Mouse (Mus musculus) heart, embryonic 13.5 days (tissue): Measurements from ENCODE around the gene Bcl11a. TPM values are rescaled to one million over a fixed set of nuclear protein-coding genes. Genes with fewer than 3 reads are reported as not detected.
A peak's percentile ranks its signal among the peaks of the same experiment; 100 is the strongest.

Experiments
- ATAC-seq: fragments of 200-750 bp; cut with Nextera tagmentation; 2 replicates; pipeline ENCODE4 v1.8.0; 2017; ENCODE audit warnings: moderate TSS enrichment; ENCODE audit not compliant: insufficient number of reproducible peaks, low FRiP score, low TSS enrichment; ENCODE audit errors: extremely low read depth
- H3K27ac ChIP-seq: fragments of 300-500 bp; sonication (generic); replicated peaks from 2 replicates; pipeline ENCODE4 v1.5.1; 2015; ENCODE audit warnings: moderate library complexity, mild to moderate bottlenecking, inconsistent platforms
- H3K27me3 ChIP-seq: fragments of 300-500 bp; sonication (generic); replicated peaks from 2 replicates; pipeline ENCODE4 v1.6.1; 2015; ENCODE audit warnings: mild to moderate bottlenecking, inconsistent platforms
- H3K36me3 ChIP-seq: fragments of 300-500 bp; sonication (generic); 2 replicates; pipeline ENCODE4 v1.6.1; 2015; ENCODE audit warnings: mild to moderate bottlenecking, inconsistent platforms
- H3K4me1 ChIP-seq: fragments of 300-500 bp; sonication (generic); 2 replicates; pipeline ENCODE4 v1.6.1; 2015; ENCODE audit warnings: inconsistent platforms
- H3K4me2 ChIP-seq: fragments of 300-500 bp; sonication (generic); 2 replicates; pipeline ENCODE4 v1.6.1; 2015; ENCODE audit warnings: inconsistent platforms, mild to moderate bottlenecking, moderate library complexity
- H3K4me3 ChIP-seq: fragments of 300-500 bp; sonication (generic); 2 replicates; pipeline ENCODE4 v1.5.1; 2015; ENCODE audit warnings: moderate library complexity, mild to moderate bottlenecking, inconsistent platforms
- H3K9ac ChIP-seq: fragments of 300-500 bp; sonication (generic); 2 replicates; pipeline ENCODE4 v1.6.1; 2015; ENCODE audit warnings: inconsistent platforms, mild to moderate bottlenecking, moderate library complexity
- H3K9me3 ChIP-seq: fragments of 300-500 bp; sonication (generic); 2 replicates; pipeline ENCODE4 v1.6.1; 2016; ENCODE audit warnings: inconsistent platforms
- WGBS: fragments of 180-500 bp; shearing (Covaris S2); methylation state at CpG from one replicate; pipeline ENCODE4 v1.1.7; 2015; ENCODE audit warnings: mixed read lengths; 5-methylcytosine and 5-hydroxymethylcytosine counted together
- polyA plus RNA-seq: library from polyadenylated mRNA; unstranded; fragments of >200 nt; fragmentation: Nextera tagmentation; extraction: Ambion mirVana; gene quantifications from 2 replicates; pipeline ENCODE4 v1.2.1, GENCODE M21; 2015

Bcl11a gene
- polyA plus RNA-seq, 1 experiment from 2014 or later, result 15.3 TPM

DNA sequence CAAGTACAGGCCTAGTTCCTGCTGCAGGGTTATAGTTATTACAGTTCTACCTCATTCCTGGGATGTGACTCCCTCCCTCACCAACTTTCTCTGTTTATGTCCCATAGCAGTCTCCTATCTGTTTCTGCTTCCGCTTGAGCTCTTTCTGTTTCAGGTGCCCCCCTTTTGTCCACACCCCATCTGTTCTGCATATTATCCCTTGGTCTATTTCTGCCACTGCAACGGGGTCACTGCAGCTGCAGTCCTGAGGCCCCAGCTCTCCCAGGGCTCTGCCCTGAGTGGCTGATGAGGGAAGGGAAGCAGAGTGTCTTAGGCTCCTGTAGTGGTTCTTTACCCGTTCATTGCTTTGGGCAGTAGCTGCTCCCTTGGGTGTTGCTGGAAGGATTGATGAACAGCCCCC, 55.6 kb downstream of the Bcl11a start:
- H3K36me3 ChIP-seq, result no peaks in the 10 kb centered on the region
- no peaks in the 10 kb centered on the region for H3K27me3 ChIP-seq
- H3K9me3 ChIP-seq, result no peaks in the 10 kb centered on the region
- no peak overlapping the region for H3K4me3 ChIP-seq
- no peak overlapping the region for H3K9ac ChIP-seq
- peaks cover 79% of the 10 kb centered on the region for H3K4me1 ChIP-seq
- ATAC-seq, result no peak
- no peak overlapping the region for H3K4me2 ChIP-seq
- H3K27ac ChIP-seq, result 0 out of 2 replicates have a peak overlapping the region, but pooled peaks have one; percentile 20
- WGBS, result 44% methylated on average over 3 of the region's 3 CpGs

DNA sequence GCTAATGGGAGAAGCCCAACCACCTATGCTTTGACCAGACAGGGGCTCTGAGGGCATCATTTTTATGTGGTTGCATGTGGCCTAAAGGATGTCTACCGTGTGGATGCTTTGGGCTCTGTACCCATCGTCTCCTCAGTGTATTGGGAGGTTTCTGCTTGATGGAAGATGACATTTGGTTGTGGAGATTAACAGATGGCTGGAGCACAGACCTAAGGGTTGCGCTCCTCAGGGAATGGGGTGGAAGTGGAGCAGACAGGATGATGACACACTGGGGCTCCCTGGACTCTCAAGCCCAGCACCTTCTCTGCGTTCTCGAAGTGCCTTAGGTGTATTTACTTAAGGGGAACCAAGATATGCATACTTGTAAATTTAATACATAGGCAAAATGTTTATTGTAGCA, 56.1 kb downstream of the Bcl11a start:
- Histone ChIP-seq H3K4me1 (peaks cover 78% of the 10 kb centered on the region), H3K27me3 (no peaks in the 10 kb centered on the region)
- 85% methylated on average over 5 of the region's 5 CpGs for WGBS

DNA sequence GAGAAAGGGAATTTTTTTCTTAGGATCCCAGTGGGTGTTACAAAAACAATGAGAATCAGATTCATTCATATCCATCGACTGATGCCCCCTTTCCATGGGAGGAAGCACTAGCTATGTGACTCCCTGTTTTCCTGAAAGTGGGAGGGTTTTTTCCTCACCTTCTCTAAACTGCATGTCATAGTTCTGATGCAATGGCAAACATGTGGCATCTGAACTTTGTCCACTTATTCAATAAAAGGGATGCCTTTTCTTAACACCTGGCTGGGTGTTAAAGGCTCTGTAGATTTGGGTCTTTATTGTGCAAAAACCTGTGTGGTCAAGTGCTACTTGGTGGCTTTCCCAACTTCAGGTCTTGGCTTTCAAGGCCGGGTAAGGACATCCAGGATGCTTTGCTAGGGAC, 57.4 kb downstream of the Bcl11a start:
- Histone ChIP-seq H3K4me3 (no peak overlapping the region), H3K36me3 (no peaks in the 10 kb centered on the region), H3K27me3 (no peaks in the 10 kb centered on the region), H3K4me1 (peaks cover 67% of the 10 kb centered on the region), H3K9me3 (0 out of 2 replicates have a peak, but pooled peaks cover 6% of the 10 kb centered on the region), H3K4me2 (no peak overlapping the region), H3K9ac (no peak overlapping the region), H3K27ac (peak overlapping the region; percentile 36; the same call in 1 of the 2 replicates)
- WGBS, result 72% methylated on average over 2 of the region's 2 CpGs
- ATAC-seq, result no peak

More for the DNA sequence above, 56.1 kb downstream of the Bcl11a start:
- Histone ChIP-seq H3K4me2 (no peak overlapping the region), H3K36me3 (no peaks in the 10 kb centered on the region), H3K9me3 (no peaks in the 10 kb centered on the region), H3K9ac (no peak overlapping the region), H3K4me3 (no peak overlapping the region), H3K27ac (0 out of 2 replicates have a peak overlapping the region, but pooled peaks have one; percentile 20)
- ATAC-seq, result no peak

DNA sequence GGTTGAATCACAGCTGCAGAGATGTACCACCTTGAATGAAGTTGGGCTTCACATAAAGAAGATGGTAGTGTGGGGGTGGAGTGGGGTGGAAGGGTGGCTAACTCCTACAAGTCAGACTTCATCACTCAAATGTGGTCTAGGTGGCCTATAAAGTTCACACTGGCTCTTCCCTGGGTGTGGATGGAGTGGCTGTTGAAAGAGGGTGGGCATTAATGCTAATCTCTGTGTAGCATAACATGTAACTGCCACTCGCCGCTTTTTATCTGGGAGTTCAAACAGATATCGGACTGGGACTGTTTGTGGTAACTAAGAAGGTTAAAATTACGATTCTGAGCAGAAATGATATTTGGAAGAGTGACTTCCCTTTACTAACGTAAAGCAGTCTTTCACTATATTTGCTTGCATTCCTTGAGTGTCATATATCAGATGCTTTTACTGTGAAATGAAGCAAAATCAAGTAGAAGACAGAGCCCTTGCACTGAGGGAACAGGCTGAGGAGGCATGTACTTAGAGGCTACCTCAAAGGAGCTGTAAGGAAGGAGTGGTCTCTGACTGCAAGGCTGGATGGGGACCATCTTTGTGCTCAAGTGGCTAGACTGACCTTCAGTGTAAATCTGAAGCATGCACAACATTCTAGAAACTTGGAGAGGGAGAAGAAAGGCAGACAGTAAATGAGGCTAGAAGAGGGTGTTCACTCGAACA, 58.4 kb downstream of the Bcl11a start:
- Histone ChIP-seq H3K4me1 (peaks cover 71% of the 10 kb centered on the region), H3K27ac (peak overlapping the region; percentile 63), H3K9ac (no peak overlapping the region), H3K4me2 (peak overlapping the region; percentile 26; the same call in 1 of the 2 replicates), H3K4me3 (no peak overlapping the region), H3K9me3 (0 out of 2 replicates have a peak, but pooled peaks cover 6% of the 10 kb centered on the region), H3K36me3 (no peaks in the 10 kb centered on the region), H3K27me3 (no peaks in the 10 kb centered on the region)
- 18% methylated on average over 6 of the region's 6 CpGs for WGBS
- ATAC-seq, result no peak

DNA sequence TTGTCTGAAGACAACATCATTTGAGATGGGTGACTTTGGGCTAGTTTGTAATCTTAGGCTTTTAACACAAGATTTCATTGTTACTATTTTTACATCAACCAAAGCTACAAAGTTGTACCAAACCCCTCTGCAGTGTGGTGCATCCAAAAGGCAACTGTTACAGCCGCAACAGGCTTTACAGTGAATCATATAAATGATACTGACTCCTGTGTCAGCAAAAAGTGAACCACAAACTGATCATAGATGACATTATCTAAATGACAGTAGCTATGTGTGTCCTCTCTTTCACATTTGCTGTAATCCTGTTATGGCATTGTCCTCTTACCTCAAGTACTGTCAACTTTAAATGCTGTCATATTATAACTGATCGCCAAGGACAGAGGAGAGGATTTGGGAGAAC, 60.0 kb downstream of the Bcl11a start:
- Histone ChIP-seq H3K4me1 (peaks cover 71% of the 10 kb centered on the region), H3K36me3 (0 out of 2 replicates have a peak, but pooled peaks cover 4% of the 10 kb centered on the region), H3K27ac (no peak overlapping the region), H3K4me2 (no peak overlapping the region), H3K27me3 (no peaks in the 10 kb centered on the region), H3K9ac (no peak overlapping the region), H3K9me3 (0 out of 2 replicates have a peak, but pooled peaks cover 6% of the 10 kb centered on the region), H3K4me3 (no peak overlapping the region)
- 84% methylated on average over 2 of the region's 2 CpGs for WGBS
- no peak for ATAC-seq

DNA sequence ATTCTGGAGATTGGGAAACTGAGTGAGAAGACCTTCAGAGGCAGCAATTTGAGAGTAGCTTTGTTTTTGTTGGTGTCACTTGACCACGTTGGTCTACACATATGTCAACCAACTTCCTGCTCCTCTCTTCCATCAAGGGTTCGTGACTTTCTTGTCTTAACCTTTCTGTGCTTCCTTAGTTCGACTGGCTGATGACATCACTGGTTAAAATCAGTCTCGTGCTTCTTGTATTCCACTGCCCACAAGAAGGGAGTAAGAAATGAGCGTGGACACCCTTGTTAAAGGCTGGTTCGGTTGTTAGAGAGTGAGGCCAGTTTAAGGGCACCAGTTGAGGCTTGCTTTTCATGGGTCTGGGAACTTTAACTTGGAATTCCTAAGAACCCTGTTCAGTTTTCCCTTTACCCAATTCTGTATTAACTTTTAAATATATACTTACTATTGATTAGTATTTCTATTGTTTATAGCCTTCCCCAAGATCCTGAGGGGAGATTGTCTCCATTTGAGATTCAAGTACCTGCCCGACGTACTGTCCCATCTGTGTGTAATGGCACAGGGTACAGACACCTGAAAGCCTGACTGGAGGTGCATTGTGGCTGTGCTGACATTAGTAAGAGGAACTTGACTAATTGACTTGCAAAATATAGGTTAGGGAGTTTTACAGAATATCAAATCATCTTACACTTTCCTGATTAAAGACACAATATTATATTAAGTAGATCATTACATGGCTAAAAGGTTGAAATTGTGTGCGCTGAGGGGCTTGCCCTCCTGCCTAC, 60.9 kb downstream of the Bcl11a start:
- 68% methylated on average over 9 of the region's 9 CpGs for WGBS
- Histone ChIP-seq H3K4me3 (no peak overlapping the region), H3K27ac (no peak overlapping the region), H3K4me2 (no peak overlapping the region), H3K27me3 (no peaks in the 10 kb centered on the region), H3K36me3 (0 out of 2 replicates have a peak, but pooled peaks cover 6% of the 10 kb centered on the region), H3K9me3 (0 out of 2 replicates have a peak, but pooled peaks cover 6% of the 10 kb centered on the region), H3K9ac (no peak overlapping the region), H3K4me1 (peaks cover 63% of the 10 kb centered on the region)
- ATAC-seq, result no peak

DNA sequence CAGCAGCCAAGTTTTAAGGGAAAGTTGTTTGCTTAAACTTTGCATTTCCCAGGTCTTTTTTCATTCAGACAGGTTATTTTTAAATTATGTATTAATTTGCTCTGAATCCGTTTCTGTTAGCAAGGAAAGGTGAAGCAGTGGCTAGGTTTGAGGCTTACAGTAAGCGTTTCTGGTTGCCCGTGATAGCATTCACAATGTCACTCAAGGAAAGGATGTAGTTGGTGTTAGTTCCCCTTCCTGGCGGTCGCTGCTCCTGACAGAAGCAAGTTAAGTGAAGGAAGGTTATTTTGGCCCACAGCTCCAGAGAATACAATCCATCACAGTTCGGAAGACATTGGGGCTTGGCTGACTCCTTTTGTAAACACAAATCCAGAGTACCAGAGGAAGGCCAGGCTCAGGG, 61.6 kb downstream of the Bcl11a start:
- peaks cover 63% of the 10 kb centered on the region for H3K4me1 ChIP-seq
- ATAC-seq, result no peak
- no peak overlapping the region for H3K4me2 ChIP-seq
- H3K9me3 ChIP-seq, result 0 out of 2 replicates have a peak, but pooled peaks cover 6% of the 10 kb centered on the region
- H3K27ac ChIP-seq, result no peak overlapping the region
- WGBS, result 71% methylated on average over 6 of the region's 6 CpGs
- H3K27me3 ChIP-seq, result no peaks in the 10 kb centered on the region
- no peak overlapping the region for H3K9ac ChIP-seq
- H3K4me3 ChIP-seq, result no peak overlapping the region
- 0 out of 2 replicates have a peak, but pooled peaks cover 8% of the 10 kb centered on the region for H3K36me3 ChIP-seq

DNA sequence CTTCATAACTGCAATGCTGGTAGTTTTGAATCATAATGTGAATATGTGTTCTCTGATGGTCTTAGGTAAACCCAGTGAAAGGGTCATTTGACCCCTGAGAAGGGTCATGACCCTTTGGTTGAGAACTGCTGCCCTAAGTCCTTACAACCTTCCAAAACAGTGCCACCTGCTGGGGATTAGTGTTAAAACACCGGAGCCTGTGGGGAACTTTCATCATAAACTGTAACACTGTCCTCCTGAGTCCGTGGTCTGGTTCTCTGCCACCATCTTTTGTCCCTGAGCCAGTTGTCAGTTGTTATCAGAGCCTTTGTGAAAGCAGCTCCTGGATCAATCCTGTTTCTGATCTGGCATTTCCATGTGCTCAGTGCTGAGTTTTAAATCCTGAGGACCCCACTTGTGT, 62.1 kb downstream of the Bcl11a start:
- 83% methylated on average over 2 of the region's 2 CpGs for WGBS

DNA sequence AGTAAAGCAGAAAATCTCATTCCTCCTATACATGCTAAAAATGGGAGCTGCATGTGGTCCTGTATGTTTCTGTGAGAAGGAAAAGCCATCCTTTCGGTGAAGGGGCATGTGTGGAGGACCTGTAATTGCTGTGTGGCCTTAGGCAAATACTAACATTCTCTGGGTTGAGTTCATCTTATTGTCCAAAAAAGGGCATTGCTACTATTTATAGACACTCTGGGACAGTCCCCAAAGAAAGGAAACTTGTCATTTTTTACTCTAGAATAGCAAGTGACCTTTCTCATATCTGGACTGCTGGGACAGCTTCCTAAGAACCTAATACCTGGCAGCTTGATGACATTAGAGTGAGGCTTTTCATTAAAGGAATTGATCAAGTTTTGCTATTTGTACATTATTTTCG, 63.1 kb downstream of the Bcl11a start:
- Histone ChIP-seq H3K4me1 (peaks cover 50% of the 10 kb centered on the region), H3K36me3 (0 out of 2 replicates have a peak, but pooled peaks cover 13% of the 10 kb centered on the region), H3K4me2 (no peak overlapping the region), H3K27ac (no peak overlapping the region), H3K9me3 (0 out of 2 replicates have a peak, but pooled peaks cover 6% of the 10 kb centered on the region), H3K9ac (no peak overlapping the region), H3K27me3 (no peaks in the 10 kb centered on the region), H3K4me3 (no peak overlapping the region)
- no peak for ATAC-seq
- WGBS, result 80% methylated on average over 2 of the region's 2 CpGs

More for the DNA sequence above, 62.1 kb downstream of the Bcl11a start:
- Histone ChIP-seq H3K4me2 (no peak overlapping the region), H3K27me3 (no peaks in the 10 kb centered on the region), H3K9ac (no peak overlapping the region), H3K27ac (no peak overlapping the region), H3K4me3 (no peak overlapping the region), H3K9me3 (0 out of 2 replicates have a peak, but pooled peaks cover 6% of the 10 kb centered on the region), H3K4me1 (peaks cover 60% of the 10 kb centered on the region), H3K36me3 (0 out of 2 replicates have a peak, but pooled peaks cover 13% of the 10 kb centered on the region)
- no peak for ATAC-seq

DNA sequence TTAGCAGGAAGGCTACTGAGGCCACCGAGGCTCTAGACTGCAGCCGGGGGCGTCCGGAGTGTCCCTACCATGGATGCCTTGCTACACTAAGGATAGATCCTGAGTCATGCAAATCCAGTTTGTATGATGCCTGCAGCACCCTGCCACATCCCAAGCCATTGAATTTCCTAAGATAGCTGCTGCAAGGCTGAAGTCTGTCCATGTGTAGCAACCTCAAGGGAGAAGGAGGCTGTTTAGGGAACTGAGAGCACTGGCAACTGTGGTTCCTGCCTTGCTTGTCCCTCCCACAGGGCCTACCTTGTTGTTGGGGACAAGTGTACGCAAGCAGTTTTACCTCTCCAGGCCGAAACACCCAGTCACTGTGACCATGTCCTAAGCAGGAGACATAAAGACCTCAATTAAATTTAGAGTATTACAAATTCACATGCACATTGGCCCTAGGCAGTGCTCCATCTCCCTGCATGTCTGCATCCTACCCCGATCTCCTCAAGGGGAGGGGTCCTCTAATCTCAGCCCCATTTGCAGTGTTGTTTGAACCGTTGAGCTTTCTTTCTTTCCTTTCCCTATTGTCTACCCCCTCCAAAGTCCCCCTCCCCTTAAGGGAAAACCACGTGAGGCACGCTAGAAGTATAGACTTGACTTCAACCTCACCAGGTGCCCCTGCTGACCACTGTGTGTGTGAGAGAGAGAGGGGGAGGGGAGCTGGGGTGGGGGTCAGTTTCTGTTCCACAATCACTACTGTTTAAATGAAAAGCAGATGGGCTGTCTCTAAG, 63.8 kb downstream of the Bcl11a start:
- H3K27me3 ChIP-seq, result no peaks in the 10 kb centered on the region
- no peak overlapping the region for H3K9ac ChIP-seq
- no peak overlapping the region for H3K4me2 ChIP-seq
- H3K4me3 ChIP-seq, result no peak overlapping the region
- H3K4me1 ChIP-seq, result peaks cover 49% of the 10 kb centered on the region
- 0 out of 2 replicates have a peak, but pooled peaks cover 6% of the 10 kb centered on the region for H3K9me3 ChIP-seq
- WGBS, result 68% methylated on average over 10 of the region's 10 CpGs
- 0 out of 2 replicates have a peak, but pooled peaks cover 13% of the 10 kb centered on the region for H3K36me3 ChIP-seq
- no peak for ATAC-seq
- no peak overlapping the region for H3K27ac ChIP-seq
